Mouse (Mus musculus): ENCODE data around the gene Barx2. TPM values are rescaled to one million over a fixed set of nuclear protein-coding genes. Genes with fewer than 3 reads are reported as not detected.

The Barx2 gene
- polyA plus RNA-seq, 1 experiment from 2014 or later: not detected

Other genes starting within 250 kb of the Barx2 start
- gene Arhgap32, start 202.7 kb upstream of the Barx2 start, polyA plus RNA-seq (2015; fragmentation: Nextera tagmentation; extraction: Ambion mirVana): 2.6 and 4.0 TPM in 2 replicates

Data from heart, embryonic 15.5 days (tissue).